In the genomic region with DNA sequence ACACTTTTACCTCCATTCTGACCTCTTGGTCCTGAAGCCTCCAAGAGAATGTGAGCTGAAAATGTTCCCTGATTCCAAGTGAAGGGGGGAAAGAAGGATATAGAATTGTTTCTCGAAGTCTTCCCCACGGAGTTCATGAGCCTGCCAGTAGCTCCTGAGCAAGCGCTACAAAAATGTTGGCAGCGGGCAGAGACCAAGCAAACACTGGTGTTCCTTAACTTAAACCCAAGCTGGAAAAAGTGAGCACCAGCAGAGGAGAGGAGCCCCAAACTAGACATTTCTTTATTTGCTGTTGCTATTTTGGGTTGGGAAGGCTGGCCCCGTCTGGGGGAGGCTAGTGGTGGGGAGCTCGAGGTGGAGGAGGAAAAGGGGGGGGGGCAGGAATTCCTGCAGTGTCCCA, we compare ENCODE assay signal across 29 mouse cellular contexts.
DNase-seq lines count a peak whose midpoint lies in the region; ATAC-seq and TF ChIP-seq lines count a peak whose summit lies in the region.
"Had no signal": no experiment of that assay in that cellular context is flagged by ENCODE, and none has a peak within 500 bp of the region (broad histone marks: within the 10 kb centered on the region; RNA-seq: fewer than 3 reads in every experiment).

No protein-coding gene starts in this region.

- intact Hi-C loops in heart, postnatal 25 days (cut with DNase I): no loop called here

- ATAC-seq in embryonic facial prominence, embryonic 14.5 days (ENCODE audit: low read depth): no peak
- no peak for ATAC-seq in limb, embryonic 14.5 days (ENCODE audit: low FRiP score, low read depth)
- ATAC-seq: activated CD4-positive, CD25-positive, alpha-beta regulatory T cell, adult 4 months; hindbrain, embryonic 16.5 days; intestine, embryonic 15.5 days; liver, embryonic 12.5 days; lung, postnatal 0 days; midbrain, embryonic 13.5 days had no signal

- H3K4me3 ChIP-seq in heart, embryonic 10.5 days: no peak overlapping the region
- no peak overlapping the region for H3K4me3 ChIP-seq in brown adipose tissue, adult 24 weeks (ENCODE audit: insufficient read depth, low read depth, low read length)
- H3K4me3 ChIP-seq in embryonic facial prominence, embryonic 14.5 days (ENCODE audit: low read depth, low read length): no peak overlapping the region
- H3K4me3 ChIP-seq in limb, embryonic 14.5 days (replicated peaks; ENCODE audit: low read length): no peak overlapping the region
- H3K4me3 ChIP-seq: embryonic facial prominence, embryonic 12.5 days; forebrain, embryonic 12.5 days; intestine, embryonic 15.5 days; liver, embryonic 12.5 days; megakaryocyte, embryonic 14.5 days; midbrain, embryonic 13.5 days; stomach, embryonic 15.5 days had no signal

- no peak for TF ChIP-seq POLR2A in limb, embryonic 14.5 days (IDR thresholded peaks at IDR 0.05; ENCODE audit: borderline replicate concordance, extremely low read depth, insufficient read depth, insufficient read length)

- no peak for DNase-seq in heart, embryonic 10.5 days (ENCODE audit: low spot score)
- DNase-seq in heart, postnatal 25 days (ENCODE audit: low spot score): no peak
- peak; percentile 62 for DNase-seq in embryonic facial prominence, embryonic 14.5 days (ENCODE audit: low spot score)
- DNase-seq in limb, embryonic 14.5 days (ENCODE audit: low spot score): no peak
- no peak for DNase-seq in T-cell, adult 2 months (ENCODE audit: low spot score)
- DNase-seq: adrenal gland, adult 8-10 months; B cell, adult 2 months; cerebellum, adult 11 months; cerebellum, adult 9-10 months; cerebellum, postnatal 36 days; gastrocnemius, postnatal 36 days; kidney, adult 8-10 months; layer of hippocampus, postnatal 36 days; left cerebral cortex, postnatal 4 days; lung, adult 18-20 months; lung, postnatal 4 days had no signal

- H3K27me3 ChIP-seq in heart, embryonic 10.5 days (ENCODE audit: insufficient read depth, poor library complexity, severe bottlenecking): peaks cover 17% of the 10 kb centered on the region
- no peaks in the 10 kb centered on the region for H3K27me3 ChIP-seq in embryonic facial prominence, embryonic 14.5 days (replicated peaks; ENCODE audit: control insufficient read depth, insufficient read depth, low read length)
- no peaks in the 10 kb centered on the region for H3K27me3 ChIP-seq in limb, embryonic 14.5 days (ENCODE audit: control insufficient read depth, insufficient read depth, low read length)
- H3K27me3 ChIP-seq: embryonic facial prominence, embryonic 12.5 days had no signal

- WGBS in heart, embryonic 10.5 days: 70% methylated on average over 6 of the region's 6 CpGs
- 44% methylated on average over 6 of the region's 6 CpGs for WGBS in embryonic facial prominence, embryonic 14.5 days
- WGBS in limb, embryonic 14.5 days: 57% methylated on average over 6 of the region's 6 CpGs

- 0 out of 2 replicates have a peak overlapping the region, but pooled peaks have one; percentile 3 for H3K27ac ChIP-seq in heart, embryonic 10.5 days
- H3K27ac ChIP-seq in brown adipose tissue, adult 24 weeks (replicated peaks; ENCODE audit: low read depth, low read length): peak overlapping the region; percentile 25; the same call in 1 of the 2 replicates
- H3K27ac ChIP-seq in embryonic facial prominence, embryonic 14.5 days (replicated peaks; ENCODE audit: low read depth, low read length): peak overlapping the region; percentile 50; the same call in 1 of the 2 replicates
- H3K27ac ChIP-seq in limb, embryonic 14.5 days (replicated peaks; ENCODE audit: low read depth, low read length): peak overlapping the region; percentile 35; the same call in 1 of the 2 replicates
- H3K27ac ChIP-seq: embryonic facial prominence, embryonic 12.5 days; forebrain, embryonic 12.5 days; intestine, embryonic 15.5 days; kidney, postnatal 0 days; liver, embryonic 12.5 days; midbrain, embryonic 13.5 days; stomach, embryonic 15.5 days had no signal

- H3K9ac ChIP-seq in embryonic facial prominence, embryonic 14.5 days (ENCODE audit: low read depth, low read length): no peak overlapping the region
- H3K9ac ChIP-seq in limb, embryonic 14.5 days (ENCODE audit: low read depth, low read length, severe bottlenecking): no peak overlapping the region
- H3K9ac ChIP-seq: embryonic facial prominence, embryonic 12.5 days; forebrain, embryonic 12.5 days; intestine, embryonic 15.5 days; liver, embryonic 12.5 days; midbrain, embryonic 13.5 days; stomach, embryonic 15.5 days had no signal

- no peaks in the 10 kb centered on the region for H3K9me3 ChIP-seq in heart, embryonic 10.5 days
- no peaks in the 10 kb centered on the region for H3K9me3 ChIP-seq in embryonic facial prominence, embryonic 14.5 days (ENCODE audit: control insufficient read depth, low read length)
- H3K9me3 ChIP-seq in limb, embryonic 14.5 days (ENCODE audit: control insufficient read depth, low read length): no peaks in the 10 kb centered on the region
- H3K9me3 ChIP-seq: embryonic facial prominence, embryonic 12.5 days; forebrain, embryonic 12.5 days; intestine, embryonic 15.5 days; liver, embryonic 12.5 days; midbrain, embryonic 13.5 days; stomach, embryonic 15.5 days had no signal

- no peak overlapping the region for H3K4me2 ChIP-seq in embryonic facial prominence, embryonic 14.5 days (ENCODE audit: low read depth, low read length)
- no peak overlapping the region; the same call in 1 of the 2 replicates for H3K4me2 ChIP-seq in limb, embryonic 14.5 days (replicated peaks; ENCODE audit: low read depth, low read length, severe bottlenecking)
- H3K4me2 ChIP-seq: embryonic facial prominence, embryonic 12.5 days; forebrain, embryonic 12.5 days; heart, embryonic 11.5 days; intestine, embryonic 15.5 days; liver, embryonic 12.5 days; midbrain, embryonic 13.5 days; stomach, embryonic 15.5 days had no signal

- H3K36me3 ChIP-seq in heart, embryonic 10.5 days: peaks cover 43% of the 10 kb centered on the region
- H3K36me3 ChIP-seq in embryonic facial prominence, embryonic 14.5 days (ENCODE audit: control insufficient read depth, insufficient read depth, low read length): no peaks in the 10 kb centered on the region
- H3K36me3 ChIP-seq in limb, embryonic 14.5 days (ENCODE audit: control insufficient read depth, insufficient read depth, low read length): no peaks in the 10 kb centered on the region
- H3K36me3 ChIP-seq: embryonic facial prominence, embryonic 12.5 days; forebrain, embryonic 12.5 days; intestine, embryonic 15.5 days; liver, embryonic 12.5 days; midbrain, embryonic 13.5 days; stomach, embryonic 15.5 days had no signal

- peaks cover 29% of the 10 kb centered on the region for H3K4me1 ChIP-seq in heart, embryonic 10.5 days
- H3K4me1 ChIP-seq in brown adipose tissue, adult 24 weeks (ENCODE audit: control insufficient read depth, insufficient read depth, insufficient read length, low read length): peaks cover 16% of the 10 kb centered on the region
- H3K4me1 ChIP-seq in embryonic facial prominence, embryonic 14.5 days (ENCODE audit: control insufficient read depth, insufficient read depth, low read length): peaks cover 24% of the 10 kb centered on the region
- peaks cover 22% of the 10 kb centered on the region for H3K4me1 ChIP-seq in limb, embryonic 14.5 days (ENCODE audit: control insufficient read depth, insufficient read depth, low read length)
- H3K4me1 ChIP-seq: liver, embryonic 12.5 days; megakaryocyte, embryonic 14.5 days had no signal
